Mouse (Mus musculus) kidney, embryonic 16.5 days (tissue): ENCODE results near the gene Clcnka. TPM values are rescaled to one million over a fixed set of nuclear protein-coding genes. Genes with fewer than 3 reads are reported as not detected.

Source experiments
- ATAC-seq: fragments of 200-750 bp; cut with Nextera tagmentation; 2 replicates; pipeline ENCODE4 v1.8.0; 2017; ENCODE audit warnings: moderate TSS enrichment; ENCODE audit not compliant: low FRiP score, low TSS enrichment
- H3K27ac ChIP-seq: fragments of 300-500 bp; sonication (generic); 2 replicates; pipeline ENCODE4 v1.5.1; 2014; ENCODE audit warnings: low read length
- H3K27me3 ChIP-seq: fragments of 300-500 bp; sonication (generic); 2 replicates; pipeline ENCODE4 v1.6.1; 2014; ENCODE audit warnings: low read length, control low read depth, mixed read lengths; ENCODE audit not compliant: insufficient read depth
- H3K36me3 ChIP-seq: fragments of 300-500 bp; sonication (generic); 2 replicates; pipeline ENCODE4 v1.6.1; 2014; ENCODE audit warnings: low read length, control low read depth, mixed read lengths; ENCODE audit not compliant: insufficient read depth
- H3K4me1 ChIP-seq: fragments of 300-500 bp; sonication (generic); 2 replicates; pipeline ENCODE4 v1.6.1; 2014; ENCODE audit warnings: low read length, control low read depth, mixed read lengths; ENCODE audit not compliant: insufficient read depth
- H3K4me2 ChIP-seq: fragments of 300-500 bp; sonication (generic); replicated peaks from 2 replicates; pipeline ENCODE4 v1.6.1; 2014; ENCODE audit warnings: low read depth, low read length
- H3K4me3 ChIP-seq: fragments of 300-500 bp; sonication (generic); 2 replicates; pipeline ENCODE4 v1.5.1; 2014; ENCODE audit warnings: mild to moderate bottlenecking, low read length
- H3K9ac ChIP-seq: fragments of 300-500 bp; sonication (generic); replicated peaks from 2 replicates; pipeline ENCODE4 v1.6.1; 2014; ENCODE audit warnings: low read length
- H3K9me3 ChIP-seq: fragments of 300-500 bp; sonication (generic); 2 replicates; pipeline ENCODE4 v1.6.1; 2016; ENCODE audit warnings: low read length, control low read depth
- WGBS: fragments of 180-500 bp; shearing (Covaris S2); extraction: QIAGEN DNeasy Blood & Tissue Kit; methylation state at CpG from one replicate; pipeline ENCODE4 v1.1.7; 2014; 5-methylcytosine and 5-hydroxymethylcytosine counted together
- polyA plus RNA-seq: library from polyadenylated mRNA; unstranded; fragments of >200 nt; fragmentation: Nextera tagmentation; extraction: Ambion mirVana; gene quantifications from 2 replicates; pipeline ENCODE4 v1.2.1, GENCODE M21; 2015

The Clcnka gene
- 14.7 and 17.8 TPM in 2 replicates for polyA plus RNA-seq

- Histone ChIP-seq H3K36me3 (no peaks in the 10 kb centered on the region), H3K27me3 (no peaks in the 10 kb centered on the region), H3K4me1 (peaks cover 12% of the 10 kb centered on the region), H3K9ac (peak within 1 kb of the TSS; percentile 31; the same call in 1 of the 2 replicates), H3K4me2 (peak within 1 kb of the TSS; percentile 19; the same call in 1 of the 2 replicates), H3K4me3 (no peak within 1 kb of the TSS), H3K9me3 (no peaks in the 10 kb centered on the region), H3K27ac (no peak within 1 kb of the TSS)
- WGBS: 43% methylated on average over 12 of the region's 12 CpGs
- ATAC-seq: peak; percentile 71
These were observed at the start of gene Clcnka for GRCm38 (mm10) chr4:141398545-141398944. Gene Clcnka (minus strand): TSS chr4:141398724.

GRCm38 (mm10) chr4:141446211-141446610 is 47.7 kb upstream of the Clcnka start:
- Histone ChIP-seq H3K9me3 (no peaks in the 10 kb centered on the region), H3K9ac (no peak overlapping the region), H3K27me3 (no peaks in the 10 kb centered on the region), H3K4me3 (no peak overlapping the region), H3K4me1 (peaks cover 21% of the 10 kb centered on the region), H3K4me2 (no peak overlapping the region), H3K36me3 (peaks cover 29% of the 10 kb centered on the region), H3K27ac (no peak overlapping the region)
- WGBS: 72% methylated on average over 7 of the region's 7 CpGs
- no peak for ATAC-seq

- Histone ChIP-seq H3K9me3 (no peaks in the 10 kb centered on the region), H3K36me3 (peaks cover 28% of the 10 kb centered on the region), H3K9ac (peak overlapping the region; percentile 99), H3K27ac (no peak overlapping the region), H3K4me2 (peak overlapping the region; percentile 83), H3K27me3 (no peaks in the 10 kb centered on the region), H3K4me1 (peaks cover 21% of the 10 kb centered on the region), H3K4me3 (peak overlapping the region; percentile 98)
- no peak for ATAC-seq
- WGBS: 6% methylated on average over 14 of the region's 14 CpGs
These were observed 46.8 kb upstream of the Clcnka start for GRCm38 (mm10) chr4:141445328-141445720.

GRCm38 (mm10) chr4:141444451-141445327 is 46.2 kb upstream of the Clcnka start, which contains the start of gene Zbtb17:
Gene Zbtb17 (plus strand): TSS chr4:141444654.
- Histone ChIP-seq H3K9me3 (no peaks in the 10 kb centered on the region), H3K4me2 (peak within 1 kb of the TSS; percentile 83), H3K36me3 (peaks cover 26% of the 10 kb centered on the region), H3K4me1 (peaks cover 21% of the 10 kb centered on the region), H3K27me3 (no peaks in the 10 kb centered on the region), H3K27ac (peak within 1 kb of the TSS; percentile 71), H3K9ac (peak within 1 kb of the TSS; percentile 99), H3K4me3 (peak within 1 kb of the TSS; percentile 98)
- under 1% methylated on average over 84 of the region's 102 CpGs for WGBS
- ATAC-seq: peak; percentile 91

- ATAC-seq: no peak
- H3K27me3 ChIP-seq: no peaks in the 10 kb centered on the region
- peak overlapping the region; percentile 99 for H3K9ac ChIP-seq
- H3K4me2 ChIP-seq: peak overlapping the region; percentile 69
- H3K9me3 ChIP-seq: no peaks in the 10 kb centered on the region
- peak overlapping the region; percentile 55; the same call in 1 of the 2 replicates for H3K27ac ChIP-seq
- peaks cover 21% of the 10 kb centered on the region for H3K4me1 ChIP-seq
- H3K4me3 ChIP-seq: peak overlapping the region; percentile 98
- peaks cover 17% of the 10 kb centered on the region for H3K36me3 ChIP-seq
- WGBS: 40% methylated on average over 11 of the region's 11 CpGs
These were observed 45.3 kb upstream of the Clcnka start for GRCm38 (mm10) chr4:141443641-141444429.

GRCm38 (mm10) chr4:141440877-141441276 is 42.4 kb upstream of the Clcnka start:
- no peak for ATAC-seq
- no peak overlapping the region for H3K4me3 ChIP-seq
- H3K4me2 ChIP-seq: no peak overlapping the region
- no peak overlapping the region for H3K9ac ChIP-seq
- no peaks in the 10 kb centered on the region for H3K27me3 ChIP-seq
- H3K36me3 ChIP-seq: no peaks in the 10 kb centered on the region
- no peaks in the 10 kb centered on the region for H3K9me3 ChIP-seq
- H3K27ac ChIP-seq: no peak overlapping the region
- H3K4me1 ChIP-seq: peaks cover 17% of the 10 kb centered on the region

- 73% methylated on average over 12 of the region's 12 CpGs for WGBS
- no peak overlapping the region for H3K4me2 ChIP-seq
- no peak overlapping the region for H3K9ac ChIP-seq
- H3K9me3 ChIP-seq: no peaks in the 10 kb centered on the region
- no peak overlapping the region for H3K27ac ChIP-seq
- H3K27me3 ChIP-seq: no peaks in the 10 kb centered on the region
- H3K4me3 ChIP-seq: no peak overlapping the region
- ATAC-seq: no peak
- peaks cover 9% of the 10 kb centered on the region; the same call in 1 of the 2 replicates for H3K4me1 ChIP-seq
- H3K36me3 ChIP-seq: no peaks in the 10 kb centered on the region
These were observed 40.7 kb upstream of the Clcnka start for GRCm38 (mm10) chr4:141439083-141439803.

GRCm38 (mm10) chr4:141435974-141436373 is 37.5 kb upstream of the Clcnka start, which contains the start of gene Srarp:
Gene Srarp (minus strand): TSS chr4:141436105.
- Histone ChIP-seq H3K9ac (no peak within 1 kb of the TSS), H3K27ac (no peak within 1 kb of the TSS), H3K27me3 (no peaks in the 10 kb centered on the region), H3K4me1 (no peaks in the 10 kb centered on the region), H3K4me3 (no peak within 1 kb of the TSS), H3K36me3 (no peaks in the 10 kb centered on the region), H3K9me3 (no peaks in the 10 kb centered on the region), H3K4me2 (no peak within 1 kb of the TSS)
- 79% methylated on average over 1 of the region's 1 CpGs for WGBS
- no peak for ATAC-seq

GRCm38 (mm10) chr4:141433191-141433590 is 34.7 kb upstream of the Clcnka start:
- 81% methylated on average over 18 of the region's 18 CpGs for WGBS
- no peaks in the 10 kb centered on the region for H3K36me3 ChIP-seq
- H3K9ac ChIP-seq: no peak overlapping the region
- H3K4me3 ChIP-seq: no peak overlapping the region
- no peaks in the 10 kb centered on the region for H3K27me3 ChIP-seq
- no peak overlapping the region for H3K27ac ChIP-seq
- H3K4me1 ChIP-seq: no peaks in the 10 kb centered on the region
- H3K4me2 ChIP-seq: no peak overlapping the region
- no peaks in the 10 kb centered on the region for H3K9me3 ChIP-seq
- no peak for ATAC-seq
